Mouse (Mus musculus): ENCODE results near the gene Ppme1. TPM values are rescaled to one million over a fixed set of nuclear protein-coding genes. Genes with fewer than 3 reads are reported as not detected.

Gene Ppme1
- polyA plus RNA-seq, 1 experiment: 41.4 TPM

DNA sequence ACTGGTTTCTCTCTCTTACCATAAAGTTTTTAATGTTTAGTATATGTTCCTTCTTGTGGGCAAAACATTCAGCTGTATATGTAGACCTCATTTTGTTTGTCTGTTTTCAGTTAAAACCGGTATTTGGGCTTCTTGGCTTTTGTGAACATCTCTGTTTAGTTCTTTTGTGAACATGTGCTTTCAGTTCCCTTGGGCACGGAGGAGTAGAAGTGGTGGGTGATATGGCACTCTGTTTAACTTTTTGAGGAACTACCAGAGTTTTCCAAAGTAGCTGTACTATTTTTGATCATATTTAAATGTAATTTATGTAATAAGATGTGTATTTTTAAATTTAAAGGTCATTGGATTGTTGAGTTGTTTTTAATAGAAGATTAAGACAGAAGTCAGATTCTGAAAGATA lies 11.1 kb upstream of the Ppme1 start:
- H3K4me1 ChIP-seq: peaks cover 8% of the 10 kb centered on the region; the same call in 1 of the 2 replicates
- no peaks in the 10 kb centered on the region for H3K9me3 ChIP-seq
- H3K4me3 ChIP-seq (replicated peaks): no peak overlapping the region
- H3K36me3 ChIP-seq (replicated peaks; ENCODE audit: low read length): peaks cover 74% of the 10 kb centered on the region
- no peak for TF ChIP-seq FLI1 (IDR thresholded peaks at IDR 0.05; ENCODE audit: low read length)
- TF ChIP-seq GATA1 (IDR thresholded peaks at IDR 0.05; ENCODE audit: borderline replicate concordance, low read length): no peak
- H3K27me3 ChIP-seq (replicated peaks): no peaks in the 10 kb centered on the region

DNA sequence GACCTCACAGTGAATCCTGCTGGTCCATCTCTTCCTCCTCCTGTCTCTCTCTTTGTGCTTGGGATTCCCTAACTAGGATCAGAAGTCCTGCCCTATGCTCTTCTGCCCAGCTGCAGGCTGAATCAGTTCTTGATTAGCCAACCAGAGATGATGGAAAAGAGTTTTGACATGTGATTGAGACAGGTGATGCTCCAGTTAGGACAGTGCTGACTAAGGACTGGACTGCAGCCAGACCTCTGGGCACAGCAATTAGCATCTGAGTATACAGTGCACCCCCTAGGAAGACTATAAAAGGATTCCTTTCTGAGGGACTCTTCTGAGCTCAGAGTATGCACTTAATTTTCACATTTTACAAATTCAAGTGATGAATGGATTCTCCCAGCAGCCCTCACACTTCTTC lies 9.1 kb upstream of the Ppme1 start:
- H3K4me1 ChIP-seq: peaks cover under 1% of the 10 kb centered on the region; the same call in 1 of the 2 replicates
- no peaks in the 10 kb centered on the region for H3K27me3 ChIP-seq (replicated peaks)
- peaks cover 77% of the 10 kb centered on the region for H3K36me3 ChIP-seq (replicated peaks; ENCODE audit: low read length)

DNA sequence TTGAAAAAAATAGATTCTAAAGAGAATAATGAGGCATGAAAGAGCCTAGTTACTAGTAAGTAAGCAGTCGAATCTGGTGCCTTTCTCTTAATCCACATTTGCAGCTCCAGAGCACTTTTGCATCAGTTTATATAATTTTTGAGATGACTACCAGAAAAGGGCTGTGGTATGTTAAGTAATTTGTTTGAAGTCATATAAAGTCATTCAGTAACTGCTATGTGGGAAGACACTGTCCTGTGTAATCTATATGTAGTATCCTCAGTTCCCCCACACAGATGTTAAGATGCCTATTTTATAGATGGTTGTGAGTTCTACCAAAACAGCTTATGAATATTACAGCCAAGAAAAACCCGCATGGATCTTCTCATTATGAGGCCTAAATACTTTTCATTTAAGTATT lies 6.2 kb upstream of the Ppme1 start:
- Histone ChIP-seq H3K36me3 (replicated peaks; ENCODE audit: low read length) (peaks cover 79% of the 10 kb centered on the region), H3K9me3 (no peaks in the 10 kb centered on the region), H3K4me3 (replicated peaks) (no peak overlapping the region), H3K27me3 (replicated peaks) (no peaks in the 10 kb centered on the region), H3K4me1 (no peaks in the 10 kb centered on the region; the same call in 1 of the 2 replicates)
- TF ChIP-seq GATA1 (IDR thresholded peaks at IDR 0.05; ENCODE audit: borderline replicate concordance, low read length): no peak
- TF ChIP-seq FLI1 (IDR thresholded peaks at IDR 0.05; ENCODE audit: low read length): no peak

More for the DNA sequence above, 9.1 kb upstream of the Ppme1 start:
- Histone ChIP-seq H3K9me3 (no peaks in the 10 kb centered on the region), H3K4me3 (replicated peaks) (no peak overlapping the region)
- no peak for TF ChIP-seq GATA1 (IDR thresholded peaks at IDR 0.05; ENCODE audit: borderline replicate concordance, low read length)
- no peak for TF ChIP-seq FLI1 (IDR thresholded peaks at IDR 0.05; ENCODE audit: low read length)

DNA sequence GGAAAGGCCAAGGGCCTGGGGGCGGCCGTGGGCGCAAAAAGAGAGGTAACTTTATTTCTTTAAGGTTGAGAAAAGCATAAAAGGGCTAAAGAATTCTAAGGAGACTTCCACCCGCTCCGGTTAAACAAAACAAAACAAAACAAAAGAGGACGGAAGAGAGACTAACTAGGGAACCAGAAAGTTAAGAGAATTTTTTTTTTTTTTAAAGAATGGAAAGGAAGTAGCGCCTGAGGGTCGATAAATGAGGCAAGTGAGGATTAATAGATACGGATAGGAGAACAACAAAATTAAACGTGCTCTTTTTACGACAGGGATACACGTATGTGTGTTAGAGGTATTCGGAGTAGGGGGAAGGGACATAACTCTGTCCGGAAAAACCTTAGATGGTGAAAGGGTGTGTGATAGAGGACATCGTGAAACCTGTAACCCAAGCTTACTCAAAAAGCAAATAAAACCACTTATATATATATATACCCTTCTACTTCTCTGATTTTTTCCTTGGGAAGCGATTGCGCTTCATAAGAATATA lies 409 bp upstream of the Ppme1 start:
- Histone ChIP-seq H3K9me3 (no peaks in the 10 kb centered on the region), H3K4me3 (replicated peaks) (peak overlapping the region; percentile 96), H3K4me1 (peaks cover 26% of the 10 kb centered on the region), H3K36me3 (replicated peaks; ENCODE audit: low read length) (peaks cover 44% of the 10 kb centered on the region), H3K27me3 (replicated peaks) (no peaks in the 10 kb centered on the region)
- TF ChIP-seq FLI1 (IDR thresholded peaks at IDR 0.05; ENCODE audit: low read length): no peak
- TF ChIP-seq GATA1 (IDR thresholded peaks at IDR 0.05; ENCODE audit: borderline replicate concordance, low read length): no peak

DNA sequence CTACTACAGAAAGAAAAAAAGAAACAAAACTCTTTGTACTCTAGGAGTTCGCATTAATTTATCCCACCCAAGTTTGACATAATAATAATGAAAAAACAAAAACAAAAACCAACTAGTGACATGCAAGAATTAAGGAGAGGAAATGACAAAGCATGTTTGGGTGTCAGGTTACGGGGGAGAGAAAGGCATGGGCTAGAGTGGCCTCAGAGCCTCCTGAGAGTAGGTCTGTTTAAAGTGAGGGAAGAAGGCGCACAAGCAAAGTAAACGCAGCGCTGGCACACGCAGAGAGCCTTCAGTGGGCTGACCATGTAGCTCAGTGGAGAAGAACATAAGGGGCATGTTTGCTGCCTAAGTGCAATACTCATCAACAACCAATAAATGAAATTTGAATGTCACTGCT lies 7.2 kb downstream of the Ppme1 start:
- H3K9me3 ChIP-seq: no peaks in the 10 kb centered on the region
- H3K4me3 ChIP-seq (replicated peaks): peak overlapping the region; percentile 89
- peaks cover 37% of the 10 kb centered on the region for H3K36me3 ChIP-seq (replicated peaks; ENCODE audit: low read length)
- H3K27me3 ChIP-seq (replicated peaks): no peaks in the 10 kb centered on the region
- TF ChIP-seq FLI1 (IDR thresholded peaks at IDR 0.05; ENCODE audit: low read length): no peak
- TF ChIP-seq GATA1 (IDR thresholded peaks at IDR 0.05; ENCODE audit: borderline replicate concordance, low read length): no peak
- H3K4me1 ChIP-seq: peaks cover 53% of the 10 kb centered on the region

DNA sequence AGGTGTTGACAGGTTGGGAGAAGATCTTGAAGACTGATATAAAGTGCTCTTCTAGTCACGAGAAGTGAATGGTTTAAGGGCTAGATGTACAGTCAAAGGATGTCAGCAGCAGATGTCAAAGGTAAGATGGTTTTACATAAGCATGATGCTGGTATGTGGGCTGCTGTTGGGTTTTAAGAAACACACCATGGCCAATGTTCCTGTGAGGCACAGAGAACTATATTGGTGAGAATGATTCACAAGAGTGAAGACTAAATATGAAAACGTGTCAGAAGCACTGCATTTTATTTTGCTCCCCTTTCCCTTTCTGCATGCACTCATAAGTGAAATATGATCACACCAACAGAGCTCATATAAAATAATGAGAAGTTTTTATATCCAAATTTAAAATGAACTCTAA lies 8.9 kb downstream of the Ppme1 start:
- peaks cover 42% of the 10 kb centered on the region for H3K4me1 ChIP-seq
- no peaks in the 10 kb centered on the region for H3K27me3 ChIP-seq (replicated peaks)
- no peaks in the 10 kb centered on the region for H3K9me3 ChIP-seq
- TF ChIP-seq GATA1 (IDR thresholded peaks at IDR 0.05; ENCODE audit: borderline replicate concordance, low read length) (no peak), FLI1 (IDR thresholded peaks at IDR 0.05; ENCODE audit: low read length) (no peak)
- H3K4me3 ChIP-seq (replicated peaks): no peak overlapping the region
- H3K36me3 ChIP-seq (replicated peaks; ENCODE audit: low read length): peaks cover 26% of the 10 kb centered on the region

DNA sequence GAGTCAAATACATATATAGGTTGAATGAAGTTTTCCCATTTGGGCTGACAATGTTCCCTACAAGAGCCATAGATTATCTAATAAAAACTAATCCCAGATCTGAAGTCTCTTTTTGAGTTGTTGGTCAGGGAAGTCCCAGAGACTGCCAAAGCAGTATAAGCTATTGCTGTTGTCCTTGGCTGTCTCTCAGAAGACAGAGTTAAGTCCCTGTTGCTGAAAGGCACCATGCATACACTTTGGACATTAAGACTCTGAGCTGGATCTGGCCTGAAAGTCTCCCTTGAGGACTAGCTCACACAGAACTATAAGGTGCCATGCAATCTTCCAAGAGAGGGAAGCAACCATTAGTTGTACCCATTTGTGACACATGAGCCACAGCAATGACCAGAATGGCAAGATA lies 14.3 kb downstream of the Ppme1 start:
- Histone ChIP-seq H3K36me3 (replicated peaks; ENCODE audit: low read length) (peaks cover 46% of the 10 kb centered on the region), H3K9me3 (no peaks in the 10 kb centered on the region), H3K27me3 (replicated peaks) (no peaks in the 10 kb centered on the region), H3K4me3 (replicated peaks) (no peak overlapping the region), H3K4me1 (peaks cover 17% of the 10 kb centered on the region)
- no peak for TF ChIP-seq GATA1 (IDR thresholded peaks at IDR 0.05; ENCODE audit: borderline replicate concordance, low read length)
- TF ChIP-seq FLI1 (IDR thresholded peaks at IDR 0.05; ENCODE audit: low read length): no peak

DNA sequence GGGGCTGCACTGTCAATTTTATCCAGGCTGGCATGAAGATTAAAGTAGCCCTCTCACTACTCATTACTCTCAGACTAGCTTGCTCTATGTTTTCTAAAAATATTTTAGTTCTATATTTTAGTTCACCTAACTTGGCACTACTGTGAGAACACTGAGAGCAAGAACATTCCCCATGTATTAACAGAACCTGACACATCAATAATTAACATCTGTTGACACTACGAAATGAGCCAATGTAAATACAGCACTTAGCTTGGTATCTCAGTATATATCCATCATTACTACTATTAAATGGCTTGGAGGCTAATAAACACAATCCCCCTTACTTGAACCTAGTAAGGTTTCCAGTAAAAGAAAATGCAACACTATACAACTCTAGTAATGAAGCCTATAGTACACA lies 15.3 kb downstream of the Ppme1 start:
- no peaks in the 10 kb centered on the region for H3K27me3 ChIP-seq (replicated peaks)
- no peaks in the 10 kb centered on the region for H3K9me3 ChIP-seq
- peaks cover 48% of the 10 kb centered on the region for H3K36me3 ChIP-seq (replicated peaks; ENCODE audit: low read length)
- H3K4me1 ChIP-seq: peaks cover 10% of the 10 kb centered on the region
- no peak for TF ChIP-seq GATA1 (IDR thresholded peaks at IDR 0.05; ENCODE audit: borderline replicate concordance, low read length)
- TF ChIP-seq FLI1 (IDR thresholded peaks at IDR 0.05; ENCODE audit: low read length): no peak
- no peak overlapping the region for H3K4me3 ChIP-seq (replicated peaks)

DNA sequence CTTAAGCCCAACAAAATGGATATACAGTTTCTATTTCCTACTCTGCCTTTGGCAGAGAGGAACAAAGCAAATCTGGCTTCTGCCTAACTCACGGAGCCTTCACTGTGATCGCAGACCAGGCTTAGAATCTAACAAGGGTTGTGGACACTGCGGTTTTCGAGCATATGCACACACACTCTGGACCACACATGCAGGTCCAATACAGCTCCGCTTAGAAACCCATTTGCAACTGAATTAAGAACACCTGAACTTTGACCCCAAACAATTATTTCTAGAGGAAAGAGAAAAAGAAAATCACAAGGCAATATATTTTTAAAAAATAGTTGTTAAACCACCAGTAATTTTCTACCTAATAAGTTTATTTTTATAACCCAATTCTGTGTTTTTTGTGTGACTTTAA lies 15.8 kb downstream of the Ppme1 start:
- Histone ChIP-seq H3K9me3 (no peaks in the 10 kb centered on the region), H3K4me3 (replicated peaks) (no peak overlapping the region), H3K27me3 (replicated peaks) (no peaks in the 10 kb centered on the region), H3K4me1 (peaks cover 9% of the 10 kb centered on the region), H3K36me3 (replicated peaks; ENCODE audit: low read length) (peaks cover 51% of the 10 kb centered on the region)
- TF ChIP-seq FLI1 (IDR thresholded peaks at IDR 0.05; ENCODE audit: low read length) (no peak), GATA1 (IDR thresholded peaks at IDR 0.05; ENCODE audit: borderline replicate concordance, low read length) (no peak)

DNA sequence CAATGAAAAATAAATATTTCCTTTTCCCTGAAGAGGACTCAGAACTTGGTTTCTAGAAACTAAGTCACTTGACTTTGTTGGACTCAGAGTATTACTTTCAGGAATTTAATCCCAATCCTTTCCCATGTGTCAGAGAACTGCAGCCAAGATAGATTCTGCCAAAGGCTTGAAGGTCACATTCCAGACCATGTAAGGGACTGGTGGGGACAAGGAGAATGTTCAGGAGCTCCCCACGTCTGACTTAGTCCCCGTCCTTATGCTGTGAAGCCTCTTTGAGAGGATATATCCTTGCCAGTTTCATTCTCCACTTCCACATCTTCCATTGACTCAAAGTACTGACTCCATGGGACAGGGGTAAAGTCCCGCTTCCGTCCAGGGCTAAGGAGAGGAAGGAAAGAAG lies 17.1 kb downstream of the Ppme1 start:
- H3K9me3 ChIP-seq: no peaks in the 10 kb centered on the region
- H3K27me3 ChIP-seq (replicated peaks): no peaks in the 10 kb centered on the region
- H3K36me3 ChIP-seq (replicated peaks; ENCODE audit: low read length): peaks cover 59% of the 10 kb centered on the region
- H3K4me3 ChIP-seq (replicated peaks): no peak overlapping the region
- peaks cover 9% of the 10 kb centered on the region for H3K4me1 ChIP-seq
- TF ChIP-seq GATA1 (IDR thresholded peaks at IDR 0.05; ENCODE audit: borderline replicate concordance, low read length) (no peak), FLI1 (IDR thresholded peaks at IDR 0.05; ENCODE audit: low read length) (no peak)

DNA sequence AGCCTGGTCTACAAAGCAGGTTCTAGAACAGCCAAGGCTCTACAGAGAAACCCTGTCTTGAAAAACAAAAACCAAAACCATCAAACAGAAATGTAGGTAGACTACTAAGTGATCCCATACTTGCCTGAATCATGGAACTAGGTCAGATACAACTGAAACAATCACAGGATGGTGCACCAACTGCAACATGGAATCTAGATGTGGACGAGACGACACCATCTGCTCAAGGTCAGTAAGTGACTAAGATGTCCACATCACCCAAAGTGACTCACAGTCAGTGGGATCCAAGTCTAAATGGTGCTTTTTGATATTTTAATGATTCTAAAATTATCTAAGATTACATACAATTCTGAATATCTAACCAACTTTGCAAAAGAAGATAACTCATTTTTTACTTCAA lies 36.2 kb downstream of the Ppme1 start:
- H3K9me3 ChIP-seq: no peaks in the 10 kb centered on the region
- TF ChIP-seq GATA1 (IDR thresholded peaks at IDR 0.05; ENCODE audit: borderline replicate concordance, low read length) (no peak), FLI1 (IDR thresholded peaks at IDR 0.05; ENCODE audit: low read length) (no peak)
- no peaks in the 10 kb centered on the region for H3K27me3 ChIP-seq (replicated peaks)
- H3K4me1 ChIP-seq: no peaks in the 10 kb centered on the region
- H3K4me3 ChIP-seq (replicated peaks): no peak overlapping the region
- peaks cover 98% of the 10 kb centered on the region for H3K36me3 ChIP-seq (replicated peaks; ENCODE audit: low read length)

Data from megakaryocyte, embryonic 14.5 days (primary cell).